Mouse (Mus musculus) forelimb bud, embryonic 11.5 days (tissue): ENCODE measurements around the gene Zfp948.
"Not testable (repeated sequence)": the region's sequence is repeated elsewhere in the genome, so short reads cannot be mapped to it uniquely, and the experiment has no call there.

Source experiments
- DNase-seq: peaks from one replicate; pipeline ENCODE4 v3.0.0-alpha.2; 2012; ENCODE audit warnings: low read depth, low spot score

Zfp948 gene

GRCm38 (mm10) chr17:21635758-21636157 is 69.0 kb downstream of the Zfp948 start:
- not testable (repeated sequence) for DNase-seq
